Mouse (Mus musculus) left cerebral cortex, postnatal 36 days (tissue): Measurements from ENCODE around the gene Asic5. TPM values are rescaled to one million over a fixed set of nuclear protein-coding genes. Genes with fewer than 3 reads are reported as not detected.

Experiments used
- DNase-seq, 2 experiments: peaks; one replicate each; pipeline ENCODE4 v3.0.0; 2021 to 2022; ENCODE audit warnings: low spot score in 2 of 2, mixed read lengths in 1 of 2
- intact Hi-C: fragments of 180-260 bp; cut with DNase I; formaldehyde crosslinking; loops from one replicate; pipeline ENCODE4 v1.15.1; 2025
- total RNA-seq, 2 experiments: library from RNA; stranded (reverse); gene quantifications; 2 replicates each; pipeline ENCODE4 v1.2.3; 2021

The Asic5 gene
- not detected for total RNA-seq

DNA sequence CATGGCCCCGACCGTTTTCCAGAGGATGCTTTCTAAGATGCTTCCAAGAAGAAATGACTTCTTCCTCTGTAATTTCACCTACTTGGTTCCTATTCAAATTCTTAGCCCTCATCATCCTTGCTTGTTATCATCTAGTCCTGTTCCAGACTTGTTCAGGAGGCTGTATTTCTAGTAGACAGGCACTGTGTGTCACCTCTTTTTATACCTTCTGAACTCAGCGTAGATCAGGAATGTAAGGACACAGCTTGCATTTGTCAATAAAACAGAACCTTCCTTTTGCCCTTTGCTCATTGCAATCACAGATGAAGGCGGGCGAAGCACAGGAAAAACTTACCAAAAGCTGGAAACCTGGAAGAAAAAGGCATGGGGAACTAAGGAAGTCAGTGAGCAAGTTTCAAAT, at the start of gene Asic5:
Gene Asic5, plus strand, starts transcription at position 301 of the 400 bp plus-strand sequence.
- intact Hi-C loops = no loop called here
- DNase-seq = no peak

DNA sequence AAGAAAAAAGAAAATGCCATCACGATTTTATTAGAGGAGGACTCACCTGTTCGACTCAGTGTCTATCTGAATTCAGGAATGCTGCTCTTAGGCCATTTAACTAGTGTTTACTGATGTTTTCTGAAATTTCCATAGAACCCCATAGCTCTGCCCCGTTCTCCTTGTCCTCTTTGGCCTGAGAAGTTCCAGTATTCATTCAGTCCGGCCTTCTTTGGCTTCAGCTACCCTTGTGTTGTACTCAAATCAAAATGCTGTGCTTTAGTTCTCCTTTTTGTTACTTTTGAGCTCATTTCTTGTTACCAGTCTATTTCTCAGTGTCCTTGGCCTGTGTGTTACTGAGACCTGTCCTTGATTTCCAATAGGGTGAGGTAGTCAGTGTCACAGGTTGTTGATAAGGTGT, 48.7 kb upstream of the Asic5 start:
- no peak for DNase-seq

DNA sequence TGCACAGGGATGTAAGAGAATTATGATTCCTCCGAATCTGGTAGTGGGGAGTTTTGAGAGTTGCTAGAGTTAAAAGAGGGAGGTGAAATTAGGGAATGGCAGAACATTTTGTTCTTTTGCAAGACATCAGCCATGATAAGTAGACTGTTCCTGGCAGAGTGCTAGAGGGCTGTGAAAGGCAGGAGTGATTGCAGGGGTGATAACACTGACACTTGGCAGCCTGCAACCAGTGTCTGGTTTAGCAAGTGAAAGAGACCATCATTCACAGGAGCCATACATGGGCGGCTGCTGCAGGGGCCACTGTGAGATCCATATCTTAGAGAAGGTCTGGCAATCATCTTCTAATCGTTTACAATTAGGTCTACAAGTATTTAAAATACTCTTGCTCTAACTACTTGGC, 43.2 kb upstream of the Asic5 start:
- intact Hi-C loops = no loop called here
- no peak for DNase-seq

More for the DNA sequence above, 48.7 kb upstream of the Asic5 start:
- intact Hi-C loops = loop anchor here (5.0 kb wide), 2 partner anchors 94 to 419 kb away; no protein-coding TSS in a partner anchor

DNA sequence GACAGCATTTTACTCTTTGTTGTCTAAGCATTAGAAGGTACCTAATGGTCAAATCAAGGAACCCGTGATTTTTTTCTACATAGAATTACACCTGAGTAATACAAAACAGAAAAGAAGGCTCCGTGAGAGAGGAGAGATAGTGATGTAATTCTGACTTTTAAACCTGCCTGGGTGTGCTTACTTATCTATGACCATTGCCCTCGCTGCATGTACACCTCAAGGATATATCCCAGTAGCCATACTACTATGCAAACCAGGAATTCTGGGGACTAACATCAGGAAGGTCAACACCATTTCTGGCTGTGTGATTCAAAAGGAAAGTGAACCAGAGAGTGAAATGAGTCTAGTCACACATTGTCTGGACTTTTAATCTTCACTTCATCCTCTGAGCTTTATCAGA, 39.7 kb upstream of the Asic5 start:
- DNase-seq = no peak
- intact Hi-C loops = no loop called here

DNA sequence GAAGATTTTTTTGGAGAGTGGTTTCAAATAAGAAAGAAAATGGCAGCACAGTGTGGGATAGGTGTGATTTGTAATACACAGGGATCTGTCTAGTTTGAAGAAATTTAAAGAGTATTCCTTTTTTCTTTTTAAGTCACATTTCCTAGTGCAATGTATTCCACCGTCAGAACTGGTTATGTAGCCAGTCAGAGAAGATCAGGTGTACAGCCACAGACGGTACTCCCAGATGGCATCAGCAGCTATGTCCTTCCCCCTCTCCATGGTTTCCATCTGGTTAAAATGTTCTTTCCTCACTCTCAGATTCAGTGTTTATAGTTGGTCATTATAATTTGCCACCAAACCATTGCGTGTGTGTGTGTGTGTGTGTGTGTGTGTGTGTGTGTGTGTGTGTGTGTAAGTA, 39.0 kb upstream of the Asic5 start:
- intact Hi-C loops = no loop called here
- DNase-seq = no peak

DNA sequence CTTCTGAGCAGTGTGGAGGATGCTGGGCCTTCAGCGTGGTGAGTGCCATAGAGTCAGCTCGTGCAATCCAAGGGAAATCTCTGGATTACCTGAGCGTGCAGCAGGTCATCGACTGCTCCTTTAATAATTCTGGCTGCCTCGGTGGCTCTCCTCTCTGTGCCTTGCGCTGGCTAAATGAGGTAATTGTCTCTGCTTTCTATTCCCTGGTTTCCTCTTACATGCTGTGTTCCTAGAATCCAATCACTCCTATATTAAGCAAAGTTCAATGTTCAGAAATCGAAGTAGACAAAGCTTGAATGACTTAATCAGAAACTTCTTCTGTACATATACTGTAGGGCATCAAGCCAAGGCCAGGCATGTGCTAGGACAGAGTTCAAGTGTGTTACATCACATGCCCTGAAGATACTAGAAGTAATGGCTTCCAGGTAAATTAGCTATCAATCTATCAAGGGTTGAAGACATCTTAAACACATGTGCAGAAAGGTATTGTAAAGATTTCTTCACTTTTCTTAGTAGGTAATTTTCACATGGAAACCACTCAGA, 37.2 kb upstream of the Asic5 start:
- intact Hi-C loops = no loop called here
- DNase-seq = no peak

DNA sequence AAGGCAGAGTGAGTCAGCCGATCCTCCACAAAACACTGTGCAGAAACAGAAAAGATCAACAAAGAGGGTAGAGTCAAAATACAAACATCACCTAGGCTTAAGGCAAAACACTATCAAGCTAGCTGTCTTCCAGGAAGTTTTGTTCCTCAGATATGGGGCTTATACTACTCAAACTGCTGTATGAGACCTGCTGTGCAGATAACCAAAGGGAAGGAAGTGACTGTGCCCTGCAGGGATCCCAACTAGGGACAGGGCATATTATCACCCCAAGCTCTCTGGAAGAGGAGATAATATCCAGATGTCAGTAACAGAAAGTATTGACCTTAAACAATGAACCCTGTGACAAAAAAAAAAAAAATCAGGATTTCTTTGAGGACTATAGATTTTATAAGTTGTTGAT, 33.0 kb upstream of the Asic5 start:
- intact Hi-C loops = no loop called here
- no peak for DNase-seq

DNA sequence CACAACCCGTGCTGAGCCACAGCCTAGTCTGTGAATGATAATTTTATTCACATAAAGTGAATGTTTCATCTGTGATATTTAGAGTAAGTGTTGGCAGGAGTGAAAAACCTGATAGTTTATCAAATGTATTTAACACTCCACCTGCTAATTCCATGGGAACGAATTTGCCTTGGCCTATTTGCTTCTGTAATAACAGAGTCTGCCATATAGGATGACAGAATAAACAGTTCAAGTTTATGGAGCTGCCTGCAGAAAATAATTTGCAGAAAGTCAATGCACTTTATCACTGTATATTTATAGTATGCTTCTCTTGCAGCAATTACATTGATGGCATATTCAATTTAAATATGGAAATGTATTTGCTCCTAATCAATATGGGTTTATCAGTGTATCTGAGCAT, 30.3 kb upstream of the Asic5 start:
- intact Hi-C loops = no loop called here
- no peak for DNase-seq

DNA sequence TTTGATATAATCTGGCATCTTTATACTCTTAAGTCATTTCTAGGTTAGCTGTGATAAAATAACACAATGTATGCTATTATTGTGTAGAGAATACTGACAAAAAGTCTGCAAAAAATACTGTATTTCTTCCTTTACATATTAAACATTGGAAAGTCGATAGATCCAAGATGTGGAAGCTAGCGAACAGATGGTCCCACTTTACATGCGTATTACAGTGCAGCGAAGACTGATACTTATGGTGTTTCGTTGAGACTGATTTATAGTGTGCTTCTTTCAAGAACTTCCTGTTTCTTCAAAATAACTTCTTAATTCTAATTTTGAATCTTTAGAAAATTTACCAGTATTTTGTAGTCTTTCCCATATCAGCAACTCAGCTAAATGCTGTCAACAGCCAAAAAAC, 24.6 kb upstream of the Asic5 start:
- no peak for DNase-seq
- intact Hi-C loops = no loop called here

DNA sequence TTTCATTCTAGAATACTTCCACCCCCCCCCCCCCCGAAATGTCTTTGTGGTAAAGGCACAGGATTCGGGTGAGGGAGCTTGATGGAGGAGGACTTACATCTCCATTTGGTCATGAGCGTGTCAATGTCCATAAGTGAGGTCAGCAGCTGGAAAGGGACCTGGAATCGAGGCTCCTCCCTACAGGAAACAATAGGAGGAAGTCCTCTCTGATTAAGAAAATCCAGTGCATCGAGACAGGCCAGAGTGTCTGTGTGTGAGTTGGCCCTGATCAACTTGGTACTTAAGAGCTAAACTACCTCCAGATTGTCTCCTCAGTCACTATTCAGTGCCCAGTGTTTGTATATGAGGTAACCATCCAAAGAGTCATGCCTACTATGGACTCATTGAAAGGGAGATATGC, 20.8 kb upstream of the Asic5 start:
- intact Hi-C loops = no loop called here
- no peak for DNase-seq

DNA sequence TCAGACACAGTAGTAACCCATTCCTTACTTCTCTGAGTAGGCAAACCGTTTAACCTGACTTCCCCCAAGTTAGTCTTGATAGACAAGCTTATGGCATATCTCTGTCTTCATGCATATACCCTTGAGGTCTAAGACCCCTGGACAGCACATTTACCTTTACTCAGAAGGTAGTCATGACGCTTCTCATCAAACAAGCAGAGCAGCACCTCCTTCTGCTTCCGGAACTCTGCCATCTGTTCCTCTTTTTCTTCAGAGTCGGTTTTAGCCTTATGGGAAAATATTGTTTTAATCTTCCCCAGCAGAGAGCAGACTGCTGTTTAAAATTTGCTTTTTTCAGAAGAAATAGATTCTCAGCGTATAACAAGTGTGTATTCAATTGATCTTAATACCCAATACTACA, 18.3 kb upstream of the Asic5 start:
- DNase-seq = no peak
- intact Hi-C loops = no loop called here

DNA sequence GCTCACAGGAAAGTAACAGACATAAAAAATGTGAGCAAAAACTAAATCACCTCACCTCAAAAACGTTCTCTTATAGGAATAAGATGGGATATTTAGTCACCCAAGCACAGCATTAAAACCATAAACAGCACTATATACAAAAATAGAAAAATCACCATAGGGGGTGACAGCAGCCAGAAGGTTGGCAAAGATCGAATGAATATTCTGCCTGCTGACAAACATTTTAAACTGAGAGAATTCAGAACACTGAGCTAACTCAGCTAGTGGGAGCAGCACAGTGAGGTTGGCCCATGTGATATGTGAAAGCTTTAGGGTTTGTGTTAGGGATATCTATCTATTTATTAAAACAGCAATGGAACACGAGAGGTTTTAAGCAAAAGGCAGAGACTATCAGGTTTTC, 17.5 kb upstream of the Asic5 start:
- DNase-seq = no peak
- intact Hi-C loops = no loop called here

DNA sequence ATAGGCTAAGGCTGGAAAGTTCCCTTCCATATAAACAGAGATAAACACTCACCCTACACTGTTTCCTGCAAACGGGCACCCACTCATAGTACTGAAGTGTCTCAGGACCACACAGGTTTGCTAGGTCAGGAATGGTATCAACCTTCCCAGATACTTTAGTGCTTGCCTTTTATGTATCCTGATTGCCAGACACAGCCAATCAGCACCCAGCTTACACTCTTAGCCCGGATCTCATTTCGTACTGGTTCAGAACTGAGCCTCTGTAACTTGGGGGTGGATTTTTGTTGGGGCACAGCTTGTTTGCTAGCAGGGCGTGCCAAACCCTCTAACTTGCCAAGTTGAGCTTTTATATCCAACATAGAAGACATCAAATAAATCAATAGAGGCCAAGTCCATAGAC, 6.5 kb upstream of the Asic5 start:
- intact Hi-C loops = no loop called here
- no peak for DNase-seq

DNA sequence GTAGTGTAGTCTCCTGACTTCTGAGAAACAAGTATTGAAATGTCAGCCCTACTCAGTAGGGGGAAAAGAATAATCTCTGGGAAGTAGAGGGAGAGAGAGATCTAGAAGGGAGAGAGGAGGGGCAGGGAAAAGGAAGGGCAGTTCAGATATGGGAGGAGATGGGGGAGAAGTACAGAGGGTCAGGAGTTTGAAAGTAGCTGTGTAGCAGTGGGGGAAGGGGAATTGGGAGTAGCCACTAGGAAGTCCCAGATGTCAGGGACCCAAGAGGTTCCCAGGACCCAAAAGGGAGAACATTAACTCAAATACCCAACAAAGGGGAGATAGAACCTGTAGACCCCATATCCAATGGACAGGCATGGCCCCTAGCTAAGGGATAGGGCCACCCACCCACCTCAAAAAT, 6.0 kb upstream of the Asic5 start, which contains the start of gene Tdo2:
Gene Tdo2, minus strand, starts transcription at position 101 of the 400 bp plus-strand sequence.
- no peak for DNase-seq
- intact Hi-C loops = no loop called here

DNA sequence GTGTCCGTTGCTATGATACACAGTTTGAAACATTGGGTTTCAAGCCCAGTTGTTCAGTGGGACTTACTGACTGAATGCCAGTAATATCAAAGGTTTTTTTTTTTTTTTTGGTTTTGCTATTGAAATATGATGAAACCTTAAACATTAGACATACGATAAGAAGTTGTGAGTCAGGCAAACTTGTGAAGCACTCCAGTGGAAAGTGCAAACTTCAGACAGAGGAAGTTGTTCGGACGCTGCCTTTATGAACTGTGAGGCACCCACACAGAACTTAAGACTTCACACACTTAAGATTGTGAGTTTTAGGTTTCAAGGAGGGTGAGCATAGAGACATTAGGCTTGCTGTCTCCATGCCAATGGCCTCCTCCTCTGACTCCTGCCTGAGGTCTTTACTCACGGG, 514 bp upstream of the Asic5 start:
- DNase-seq = no peak
- intact Hi-C loops = no loop called here

DNA sequence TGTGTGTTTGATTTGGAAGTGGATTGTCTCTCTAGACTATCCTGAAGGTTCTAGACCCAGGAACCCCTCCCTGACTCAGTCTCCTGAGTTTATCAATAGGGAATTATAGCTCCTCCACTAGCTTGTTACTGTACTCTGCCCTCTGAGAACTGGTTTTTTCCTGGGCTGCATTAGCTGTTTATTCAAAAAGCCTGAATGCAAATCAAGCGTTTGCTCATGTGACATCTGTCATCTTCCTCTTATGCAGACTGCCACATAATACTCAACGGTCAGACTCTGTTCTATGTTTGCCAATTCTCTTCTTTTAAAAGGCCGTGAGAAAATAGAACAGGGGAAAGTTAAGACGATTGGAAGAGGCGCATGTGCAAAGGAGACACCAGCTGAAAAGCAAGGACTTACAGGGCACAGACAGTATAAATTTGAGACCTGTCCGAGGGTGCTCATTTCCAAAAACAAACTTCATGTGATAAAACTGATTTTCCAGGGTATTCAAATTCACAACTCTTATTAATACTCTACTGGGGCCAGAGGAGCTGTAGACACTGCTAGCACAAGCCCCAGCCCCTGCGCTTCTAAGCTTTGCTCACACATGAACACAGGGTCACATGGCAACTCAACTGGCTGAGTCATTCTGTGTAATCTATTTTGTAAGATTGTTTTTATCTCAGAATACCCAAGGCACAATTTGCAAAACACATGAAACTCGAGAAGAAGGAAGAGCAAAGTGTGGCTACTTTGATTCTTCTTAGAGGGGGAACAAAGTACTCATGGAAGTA, 1.2 kb downstream of the Asic5 start:
- intact Hi-C loops = no loop called here
- no peak for DNase-seq

DNA sequence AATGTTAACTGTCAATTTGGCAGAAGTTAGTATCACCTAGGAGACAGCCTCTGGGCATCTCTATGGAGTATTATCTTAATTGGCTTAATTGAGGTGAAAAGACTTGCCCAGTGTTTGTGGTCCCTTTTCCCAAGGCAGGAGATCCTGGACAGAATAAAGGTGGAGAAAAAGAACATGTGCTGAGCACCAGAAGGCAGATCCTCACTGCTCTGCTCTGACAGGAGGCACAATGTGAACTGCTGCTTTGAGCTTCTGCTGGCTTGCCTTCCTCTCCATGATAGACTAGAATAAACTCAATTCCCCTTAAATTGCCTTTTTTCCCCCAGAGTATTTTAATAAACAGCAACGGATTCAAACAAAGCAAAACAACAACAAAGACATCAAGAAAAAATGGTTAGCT, 3.0 kb downstream of the Asic5 start:
- intact Hi-C loops = no loop called here
- no peak for DNase-seq

DNA sequence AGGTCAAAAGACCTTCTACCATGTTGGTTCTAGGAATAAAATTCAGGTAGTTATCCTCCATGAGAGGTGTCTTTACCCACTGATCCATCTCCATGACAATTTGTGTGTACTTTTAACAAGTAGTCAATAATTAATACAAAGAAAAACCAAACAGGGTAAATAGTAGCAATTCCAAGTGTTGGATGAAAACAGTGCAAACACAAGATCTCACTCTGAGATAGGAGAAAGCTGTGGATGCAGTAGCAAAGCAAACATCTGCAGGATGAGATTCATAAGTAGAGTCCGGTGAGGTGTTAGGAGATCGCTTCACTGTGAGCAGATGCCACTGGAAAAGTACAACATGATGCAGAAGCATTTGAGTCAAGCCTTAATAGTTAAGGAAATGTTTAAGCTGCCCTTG, 4.0 kb downstream of the Asic5 start:
- intact Hi-C loops = no loop called here
- no peak for DNase-seq

DNA sequence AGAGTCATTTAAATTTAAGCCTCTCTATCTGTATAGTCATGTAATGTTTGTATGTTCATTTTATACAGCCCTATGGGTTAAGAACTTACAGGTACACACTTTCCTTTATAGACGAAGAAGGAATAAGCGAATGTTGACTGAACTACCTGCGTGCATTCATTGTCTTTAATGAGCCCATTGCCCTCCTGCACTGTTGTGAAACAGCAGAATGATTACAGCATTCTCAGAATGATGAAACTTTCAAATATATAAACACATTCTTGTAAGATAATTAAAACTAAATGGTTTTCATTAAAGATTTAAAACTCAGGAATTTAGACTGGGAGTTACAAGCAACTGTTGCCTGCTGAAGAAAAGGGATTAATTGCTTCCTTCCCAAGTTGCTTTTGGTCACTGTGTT, 5.5 kb downstream of the Asic5 start:
- intact Hi-C loops = no loop called here
- DNase-seq = no peak

DNA sequence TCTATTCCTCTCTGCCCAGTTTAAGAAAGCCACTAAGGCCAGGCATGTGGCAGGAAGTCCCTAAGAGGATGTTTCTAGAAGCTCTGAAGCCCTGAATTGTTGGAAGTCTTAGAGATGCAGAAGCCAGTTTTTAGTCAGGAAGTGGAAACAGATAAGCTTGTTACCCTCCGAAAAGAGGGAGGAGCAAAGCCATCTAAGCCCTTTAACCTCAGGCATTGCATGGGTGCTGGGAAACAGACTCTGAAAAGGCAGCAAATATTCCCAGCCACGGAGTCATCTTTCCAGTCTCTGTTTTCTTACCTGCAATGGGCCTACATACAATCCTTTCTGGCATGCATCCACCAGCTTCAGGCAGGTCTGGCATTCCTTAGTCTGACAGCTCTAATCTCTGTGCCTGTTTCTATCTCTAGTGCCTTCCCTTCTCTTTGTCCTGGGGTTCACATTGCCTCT, 7.6 kb downstream of the Asic5 start:
- DNase-seq = no peak
- intact Hi-C loops = loop anchor here (5.0 kb wide), 1 partner anchor 38 kb away; no protein-coding TSS in a partner anchor

DNA sequence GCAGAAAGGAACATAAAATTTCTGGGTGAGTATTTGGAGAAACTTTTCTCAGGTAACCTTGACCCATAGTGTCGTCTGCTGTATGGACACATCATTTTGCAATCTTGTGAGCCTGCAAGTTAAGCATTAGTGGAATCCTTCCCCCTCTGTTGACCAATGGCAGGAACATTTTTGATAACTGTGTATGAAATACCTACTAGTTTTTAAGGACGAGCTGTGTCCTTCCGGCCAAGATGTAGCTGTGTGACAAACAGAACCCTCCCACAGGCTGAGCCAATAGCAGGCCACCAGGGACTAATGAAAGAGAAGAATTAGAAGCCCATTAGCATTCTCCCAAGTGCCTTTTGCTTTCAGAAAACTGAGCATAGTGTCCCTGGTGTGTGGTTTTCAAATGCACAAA, 8.4 kb downstream of the Asic5 start:
- no peak for DNase-seq
- intact Hi-C loops = loop anchor here (5.0 kb wide), 1 partner anchor 37 kb away; no protein-coding TSS in a partner anchor
